Mouse (Mus musculus) neural tube, embryonic 11.5 days (tissue): ENCODE measurements around the gene Eno2. TPM values are rescaled to one million over a fixed set of nuclear protein-coding genes. Genes with fewer than 3 reads are reported as not detected.

Experiments used
- ATAC-seq: fragments of 200-750 bp; cut with Nextera tagmentation; 2 replicates; pipeline ENCODE4 v1.8.0; 2017; ENCODE audit warnings: moderate number of reproducible peaks, mild to moderate bottlenecking, moderate TSS enrichment, moderate library complexity; ENCODE audit not compliant: insufficient read depth, low FRiP score, low TSS enrichment
- DNase-seq: peaks from one replicate; pipeline ENCODE4 v3.0.0-alpha.2; 2015; ENCODE audit warnings: low spot score
- H3K27ac ChIP-seq: fragments of 300-500 bp; sonication (generic); 2 replicates; pipeline ENCODE4 v1.5.1; 2014; ENCODE audit warnings: low read depth, mild to moderate bottlenecking, low read length
- H3K27me3 ChIP-seq: fragments of 300-500 bp; sonication (generic); 2 replicates; pipeline ENCODE4 v1.6.1; 2014; ENCODE audit warnings: mild to moderate bottlenecking, low read length, mixed read lengths; ENCODE audit not compliant: control insufficient read depth, insufficient read depth
- H3K36me3 ChIP-seq: fragments of 300-500 bp; sonication (generic); 2 replicates; pipeline ENCODE4 v1.6.1; 2014; ENCODE audit warnings: mild to moderate bottlenecking, low read length, moderate library complexity, mixed read lengths; ENCODE audit not compliant: control insufficient read depth, insufficient read depth
- H3K4me1 ChIP-seq: fragments of 300-500 bp; sonication (generic); 2 replicates; pipeline ENCODE4 v1.6.1; 2014; ENCODE audit warnings: low read length, mixed read lengths; ENCODE audit not compliant: control insufficient read depth, insufficient read depth
- H3K4me2 ChIP-seq: fragments of 300-500 bp; sonication (generic); 2 replicates; pipeline ENCODE4 v1.6.1; 2014; ENCODE audit warnings: low read depth, mild to moderate bottlenecking, moderate library complexity
- H3K4me3 ChIP-seq: fragments of 300-500 bp; sonication (generic); 2 replicates; pipeline ENCODE4 v1.5.1; 2014; ENCODE audit warnings: low read depth, low read length
- H3K9ac ChIP-seq: fragments of 300-500 bp; sonication (generic); 2 replicates; pipeline ENCODE4 v1.6.1; 2014; ENCODE audit warnings: mild to moderate bottlenecking, low read length
- H3K9me3 ChIP-seq: fragments of 300-500 bp; sonication (generic); 2 replicates; pipeline ENCODE4 v1.6.1; 2016; ENCODE audit warnings: low read length; ENCODE audit not compliant: control insufficient read depth
- WGBS: fragments of 180-500 bp; shearing (Covaris S2); extraction: QIAGEN DNeasy Blood & Tissue Kit; methylation state at CpG from one replicate; pipeline ENCODE4 v1.1.7; 2014; 5-methylcytosine and 5-hydroxymethylcytosine counted together
- microRNA counts: library from miRNA; unstranded; fragments of <30 nt; microRNA quantifications from one replicate; lab custom pipeline; 2015
- microRNA-seq: library from miRNA; unstranded; fragments of <30 nt; microRNA quantifications from one replicate; pipeline ENCODE4, GENCODE M21; 2016
- polyA plus RNA-seq: library from polyadenylated mRNA; unstranded; fragments of >200 nt; fragmentation: Nextera tagmentation; extraction: Ambion mirVana; gene quantifications from 2 replicates; pipeline ENCODE4 v1.2.1, GENCODE M21; 2014

Gene Eno2
- polyA plus RNA-seq, 1 experiment from 2014 or later, result 9.8 TPM

- ATAC-seq, result no peak
- Histone ChIP-seq H3K9me3 (no peaks in the 10 kb centered on the region), H3K9ac (no peak overlapping the region), H3K4me2 (no peak overlapping the region), H3K4me1 (no peaks in the 10 kb centered on the region), H3K27ac (no peak overlapping the region), H3K4me3 (no peak overlapping the region), H3K36me3 (peaks cover 6% of the 10 kb centered on the region; the same call in 1 of the 2 replicates), H3K27me3 (no peaks in the 10 kb centered on the region)
- whole genome bisulfite sequencing, result 76% methylated on average over 7 of the region's 7 CpGs
- no peak for DNase-seq
Measured at GRCm38 (mm10) chr6:124719354-124719978, 50.0 kb downstream of the Eno2 start.

GRCm38 (mm10) chr6:124718703-124719102 is 50.8 kb downstream of the Eno2 start:
- Histone ChIP-seq H3K4me3 (no peak overlapping the region), H3K9me3 (no peaks in the 10 kb centered on the region), H3K4me1 (no peaks in the 10 kb centered on the region; the same call in 1 of the 2 replicates), H3K27ac (no peak overlapping the region), H3K36me3 (peaks cover 6% of the 10 kb centered on the region), H3K4me2 (no peak overlapping the region), H3K27me3 (no peaks in the 10 kb centered on the region), H3K9ac (no peak overlapping the region)
- WGBS, result 58% methylated on average over 11 of the region's 16 CpGs
- DNase-seq, result no peak
- ATAC-seq, result no peak

- H3K4me3 ChIP-seq, result no peak overlapping the region
- ATAC-seq, result no peak
- no peak overlapping the region for H3K9ac ChIP-seq
- peaks cover 6% of the 10 kb centered on the region for H3K36me3 ChIP-seq
- no peaks in the 10 kb centered on the region for H3K9me3 ChIP-seq
- 85% methylated on average over 13 of the region's 13 CpGs for WGBS
- H3K4me2 ChIP-seq, result no peak overlapping the region
- H3K27ac ChIP-seq, result no peak overlapping the region
- H3K4me1 ChIP-seq, result peaks cover 6% of the 10 kb centered on the region
- no peak for DNase-seq
- no peaks in the 10 kb centered on the region for H3K27me3 ChIP-seq
Measured at GRCm38 (mm10) chr6:124717968-124718367, 51.5 kb downstream of the Eno2 start.

GRCm38 (mm10) chr6:124716864-124717490 is 52.5 kb downstream of the Eno2 start:
- peaks cover 8% of the 10 kb centered on the region for H3K4me1 ChIP-seq
- no peak overlapping the region for H3K4me3 ChIP-seq
- no peak overlapping the region for H3K9ac ChIP-seq
- H3K4me2 ChIP-seq, result no peak overlapping the region
- H3K9me3 ChIP-seq, result no peaks in the 10 kb centered on the region
- no peak overlapping the region for H3K27ac ChIP-seq
- peak; percentile 65 for DNase-seq
- H3K27me3 ChIP-seq, result no peaks in the 10 kb centered on the region
- ATAC-seq, result no peak
- H3K36me3 ChIP-seq, result peaks cover 6% of the 10 kb centered on the region
- WGBS, result 73% methylated on average over 20 of the region's 20 CpGs

- no peak for DNase-seq
- no peak for ATAC-seq
- Histone ChIP-seq H3K9me3 (no peaks in the 10 kb centered on the region), H3K4me1 (peaks cover 11% of the 10 kb centered on the region), H3K9ac (peak overlapping the region; percentile 84), H3K4me2 (peak overlapping the region; percentile 96), H3K4me3 (peak overlapping the region; percentile 85), H3K36me3 (peaks cover 6% of the 10 kb centered on the region), H3K27ac (no peak overlapping the region; the same call in 1 of the 2 replicates), H3K27me3 (no peaks in the 10 kb centered on the region)
- 19% methylated on average over 11 of the region's 11 CpGs for WGBS
Measured at GRCm38 (mm10) chr6:124712918-124713317, 56.6 kb downstream of the Eno2 start.

- peaks cover 6% of the 10 kb centered on the region for H3K36me3 ChIP-seq
- DNase-seq, result peak; percentile 99
- no peaks in the 10 kb centered on the region for H3K27me3 ChIP-seq
- peak within 1 kb of the TSS; percentile 54 for H3K27ac ChIP-seq
- H3K9ac ChIP-seq, result peak within 1 kb of the TSS; percentile 84
- no peaks in the 10 kb centered on the region for H3K9me3 ChIP-seq
- H3K4me1 ChIP-seq, result peaks cover 11% of the 10 kb centered on the region
- ATAC-seq, result peak; percentile 95
- peak within 1 kb of the TSS; percentile 96 for H3K4me2 ChIP-seq
- H3K4me3 ChIP-seq, result peak within 1 kb of the TSS; percentile 85
- WGBS, result under 1% methylated on average over 75 of the region's 76 CpGs
Measured at GRCm38 (mm10) chr6:124711824-124712782, 57.4 kb downstream of the Eno2 start, which contains the start of the genes Emg1 and Phb2. Gene Emg1 (minus strand): TSS chr6:124712178. Gene Phb2 (plus strand): TSS chr6:124712336.

MicroRNAs within 50 kb of the gene (microRNA counts, 519-probe panel; counts per million panel counts)
- 171 counts per million, percentile 57 among the panel's probes with 10 or more counts for microRNA mmu-miR-141 (lab: Ali Mortazavi, UCI)
- 2,784 counts per million, percentile 62 among the panel's probes with 10 or more counts for microRNA mmu-miR-200c (lab: Ali Mortazavi, UCI)

Small RNA genes within 50 kb of the gene (microRNA-seq; reads per million reads assigned to microRNA genes)
- gene Mir141 (47.1 reads per million, percentile 40 among the genes with 10 or more reads in this experiment), gene Mir200c (250 reads per million, percentile 62 among the genes with 10 or more reads in this experiment)

Other genes with a start within 250 kb of the Eno2 start
- 0.28 and 0.73 TPM in 2 replicates for gene C1s1, start 227.3 kb downstream of the Eno2 start, polyA plus RNA-seq
- not detected in 2 replicates for gene C1rb, start 199.4 kb downstream of the Eno2 start, polyA plus RNA-seq
- gene C1s2, start 133.6 kb downstream of the Eno2 start, polyA plus RNA-seq, result not detected in 2 replicates
- 37.3 and 42.2 TPM in 2 replicates for gene Lpcat3, start 106.6 kb downstream of the Eno2 start, polyA plus RNA-seq
- 202 and 204 TPM in 2 replicates for gene Emg1, start 57.5 kb downstream of the Eno2 start, polyA plus RNA-seq
- gene Phb2, start 57.3 kb downstream of the Eno2 start, polyA plus RNA-seq, result 362 and 370 TPM in 2 replicates
- 6.9 and 8.0 TPM in 2 replicates for gene Ptpn6, start 31.0 kb downstream of the Eno2 start, polyA plus RNA-seq
- 456 and 504 TPM in 2 replicates for gene Grcc10, start 28.3 kb downstream of the Eno2 start, polyA plus RNA-seq
- gene Gm45234, start 13.7 kb downstream of the Eno2 start, polyA plus RNA-seq, result not detected in 2 replicates
- gene Atn1, start 13.1 kb downstream of the Eno2 start, polyA plus RNA-seq, result 11.8 and 12.1 TPM in 2 replicates
- gene Lrrc23, start 10.1 kb upstream of the Eno2 start, polyA plus RNA-seq, result 0.27 and 1.4 TPM in 2 replicates
- 6.3 and 6.9 TPM in 2 replicates for gene Spsb2, start 39.0 kb upstream of the Eno2 start, polyA plus RNA-seq
- 622 and 634 TPM in 2 replicates for gene Tpi1, start 44.6 kb upstream of the Eno2 start, polyA plus RNA-seq
- gene Usp5, start 59.8 kb upstream of the Eno2 start, polyA plus RNA-seq, result 162 and 174 TPM in 2 replicates
- gene Cdca3, start 59.9 kb upstream of the Eno2 start, polyA plus RNA-seq, result 190 and 195 TPM in 2 replicates
- 0.22 and 0.29 TPM in 2 replicates for gene Gnb3, start 70.6 kb upstream of the Eno2 start, polyA plus RNA-seq
- 14.6 and 16.9 TPM in 2 replicates for gene P3h3, start 88.1 kb upstream of the Eno2 start, polyA plus RNA-seq
- gene Gpr162, start 94.3 kb upstream of the Eno2 start, polyA plus RNA-seq, result 2.3 TPM in 2 replicates
- 0.07 TPM in 1 of 2 replicates, not detected in the other for gene Cd4, start 118.5 kb upstream of the Eno2 start, polyA plus RNA-seq
- 1.4 and 1.7 TPM in 2 replicates for gene Lag3, start 142.0 kb upstream of the Eno2 start, polyA plus RNA-seq
- gene Ptms, start 150.4 kb upstream of the Eno2 start, polyA plus RNA-seq, result 345 and 381 TPM in 2 replicates
- gene Mlf2, start 161.7 kb upstream of the Eno2 start, polyA plus RNA-seq, result 468 and 513 TPM in 2 replicates
- 110 and 118 TPM in 2 replicates for gene Cops7a, start 195.9 kb upstream of the Eno2 start, polyA plus RNA-seq
- 1.7 and 2.6 TPM in 2 replicates for gene Pianp, start 227.0 kb upstream of the Eno2 start, polyA plus RNA-seq
- gene Zfp384, start 239.5 kb upstream of the Eno2 start, polyA plus RNA-seq, result 9.7 and 10.2 TPM in 2 replicates